Mouse (Mus musculus) left cerebral cortex, adult 8-10 months (tissue): ENCODE measurements around the gene Grm1. TPM values are rescaled to one million over a fixed set of nuclear protein-coding genes. Genes with fewer than 3 reads are reported as not detected.

Experiments
- DNase-seq, 2 experiments: peaks; one replicate each; pipeline ENCODE4 v3.0.0; 2022; ENCODE audit warnings: low spot score in 2 of 2
- total RNA-seq, 4 experiments: library from RNA; stranded (reverse); gene quantifications; 2 replicates each; pipeline ENCODE4 v1.2.4; 2022

Grm1 gene
- total RNA-seq, 4 experiments from 2014 or later = 40.9 to 46.7 (median 43.6) TPM

DNA sequence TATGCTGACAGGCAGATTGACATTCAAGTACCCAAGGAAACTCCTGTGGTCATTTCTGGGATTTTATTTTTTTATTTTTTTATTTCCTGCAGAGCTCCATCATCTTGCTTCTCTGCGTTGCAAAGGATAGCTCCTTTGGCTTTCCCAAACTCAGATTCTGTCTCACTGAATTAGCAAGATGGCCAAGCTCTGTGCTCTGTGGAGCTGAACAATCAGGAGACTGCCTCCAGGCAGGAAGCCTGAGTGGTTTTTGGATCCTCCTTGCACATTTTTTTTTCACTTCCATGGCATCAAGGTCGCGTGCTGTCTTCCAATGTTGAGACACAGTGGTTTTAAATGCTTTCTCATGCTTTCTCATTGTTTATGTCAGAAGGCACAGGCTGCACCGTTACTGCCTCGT, 347.6 kb downstream of the Grm1 start:
- DNase-seq = no peak

DNA sequence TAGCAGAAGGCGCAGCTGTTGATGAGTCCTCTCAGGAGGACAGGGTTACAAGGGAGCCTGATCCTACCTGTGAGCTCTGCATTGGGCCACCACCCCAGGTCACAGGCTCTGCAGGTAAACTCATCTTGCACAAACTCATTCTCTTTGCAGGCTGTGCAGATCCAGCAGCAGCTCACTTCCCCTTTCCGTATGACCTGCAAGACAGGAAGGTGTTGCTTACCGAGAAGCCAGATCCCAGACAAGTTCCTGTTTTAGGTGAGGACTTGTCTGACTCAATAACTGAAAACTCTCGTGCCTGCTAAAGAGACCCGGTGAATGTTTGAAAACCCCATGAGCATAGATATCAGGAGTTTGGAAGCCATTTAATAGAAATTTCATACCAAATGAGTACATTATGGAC, 349.1 kb downstream of the Grm1 start:
- DNase-seq = no peak

DNA sequence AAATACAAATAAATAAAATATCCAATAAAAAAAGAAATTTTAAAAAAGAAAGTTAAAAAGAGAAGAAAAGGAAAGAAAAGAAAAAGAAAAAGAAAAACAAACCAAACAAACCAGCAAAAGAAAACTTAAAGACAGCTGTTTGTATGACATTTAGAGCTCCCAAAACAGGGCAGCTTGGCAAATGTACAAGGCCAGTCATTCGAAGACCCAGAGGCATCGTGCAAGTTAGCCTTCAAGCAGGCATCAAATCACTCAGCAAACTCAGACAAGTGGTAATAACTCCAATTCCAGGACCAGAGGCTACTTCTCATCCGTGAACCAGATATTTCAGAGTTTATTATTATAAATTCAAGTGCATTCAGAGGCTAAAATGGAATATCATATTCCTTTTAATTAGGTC, 355.7 kb downstream of the Grm1 start:
- DNase-seq = no peak

DNA sequence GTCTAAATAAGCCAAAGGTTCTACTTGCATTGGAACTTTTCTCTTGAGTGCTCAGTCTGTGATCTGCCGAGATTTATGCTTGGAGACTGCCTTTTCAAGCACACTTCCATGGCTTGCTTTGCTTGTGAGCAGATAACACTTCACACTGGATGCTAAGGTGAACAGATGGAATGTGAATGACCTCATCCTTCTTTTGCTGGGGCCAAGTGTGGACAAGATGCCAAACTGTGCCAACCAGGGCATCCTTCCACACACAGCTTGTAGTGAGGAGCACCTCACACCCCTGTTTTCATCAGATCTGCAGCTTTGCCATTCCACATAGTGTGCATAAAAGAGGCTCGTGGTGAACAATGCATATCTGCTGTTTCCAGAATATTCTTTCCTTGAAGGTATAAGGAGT, 371.3 kb downstream of the Grm1 start:
- no peak for DNase-seq

DNA sequence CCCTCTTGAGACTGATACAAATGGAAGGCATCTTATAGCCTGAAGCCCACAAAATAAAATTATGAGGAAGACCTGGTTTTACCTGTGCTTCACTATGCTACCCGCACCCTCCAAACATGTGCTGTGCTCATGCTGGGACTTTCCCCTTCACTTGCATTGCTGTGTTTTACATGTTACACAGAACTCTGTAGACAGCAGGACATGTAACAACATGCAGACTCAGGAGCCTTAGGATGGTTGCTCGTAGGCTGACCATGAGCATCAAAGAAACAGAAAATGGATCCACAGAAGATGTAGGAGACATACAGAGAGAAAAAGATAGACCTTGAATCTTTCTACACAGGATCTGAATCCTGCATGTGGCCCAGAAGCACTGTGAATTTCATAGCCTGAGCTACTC, 371.8 kb downstream of the Grm1 start:
- no peak for DNase-seq

DNA sequence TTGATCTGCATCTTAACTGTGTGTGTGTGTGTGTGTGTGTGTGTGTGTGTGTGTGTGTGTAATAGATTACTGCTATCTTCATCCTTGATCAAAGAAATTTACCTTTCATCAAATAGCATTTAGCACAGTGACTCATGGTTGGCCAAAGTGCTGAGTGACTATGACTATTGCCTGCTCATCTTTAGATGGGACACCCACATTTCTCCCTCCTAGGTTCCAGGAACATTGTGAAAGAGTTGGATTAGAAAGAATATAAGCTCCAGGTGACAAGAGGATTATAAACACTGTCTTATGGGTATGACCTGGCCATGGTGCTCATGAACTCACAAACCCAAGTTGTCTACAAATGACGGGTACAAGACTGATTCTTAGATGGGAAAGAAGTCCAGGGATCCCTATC, 374.1 kb downstream of the Grm1 start:
- no peak for DNase-seq

DNA sequence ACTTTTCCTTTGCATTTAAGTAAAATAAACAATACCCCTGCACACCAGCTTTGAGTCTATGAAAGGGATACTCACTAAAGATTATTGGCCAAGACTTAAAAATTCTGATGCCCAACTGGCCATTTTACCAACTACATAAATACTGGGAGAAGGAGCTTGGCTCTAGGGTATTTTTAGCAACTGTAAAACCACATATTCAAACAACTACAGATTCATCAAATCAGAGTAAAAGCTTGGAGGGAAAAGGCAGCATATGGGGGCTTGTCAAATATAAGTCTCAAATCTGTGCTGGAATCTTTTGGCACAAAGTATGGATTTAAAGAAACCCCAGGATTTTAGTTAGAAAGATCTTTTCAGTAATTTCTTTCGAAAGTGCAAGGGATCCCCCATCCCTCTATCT, 380.8 kb downstream of the Grm1 start:
- DNase-seq = no peak

DNA sequence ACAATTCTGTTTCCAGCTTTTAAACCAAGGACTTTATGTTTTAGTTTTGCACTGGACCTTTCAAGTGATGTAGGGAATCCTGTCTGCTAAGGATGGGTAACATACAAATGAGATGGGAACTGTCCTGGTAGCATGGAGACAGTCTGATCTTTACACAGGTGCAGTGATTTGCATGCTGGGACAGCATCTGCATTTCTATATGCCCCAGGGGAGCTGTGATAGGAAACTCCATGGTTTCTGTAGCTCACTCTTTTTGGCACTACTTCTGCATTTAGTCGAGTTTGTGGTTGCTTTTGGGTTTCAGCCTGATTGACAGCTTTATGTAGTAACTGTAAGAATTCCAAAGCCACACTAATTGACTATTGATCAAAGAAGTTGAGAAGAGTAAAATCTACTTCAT, 381.3 kb downstream of the Grm1 start:
- DNase-seq = no peak

DNA sequence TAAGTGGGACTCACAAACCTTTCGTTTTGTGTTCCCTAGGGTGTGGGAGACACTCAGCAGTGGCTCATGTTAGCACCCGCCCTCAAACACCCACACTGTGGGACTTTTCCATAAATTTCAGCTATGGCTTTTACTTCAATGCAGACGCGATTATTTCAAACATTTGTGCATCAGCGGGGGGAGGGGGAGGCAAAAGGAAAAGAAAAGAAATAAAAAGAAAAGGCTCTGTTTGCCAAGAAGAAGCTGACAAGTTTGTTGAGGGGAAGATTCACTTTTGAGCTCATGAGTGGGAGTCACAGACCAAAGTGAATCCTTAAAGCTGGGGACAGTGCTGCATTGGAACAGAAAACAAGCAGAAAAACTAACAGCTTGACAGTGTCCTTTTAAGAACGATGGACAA, 384.7 kb downstream of the Grm1 start:
- DNase-seq = peak in 1 of 2 experiments; percentile 31

DNA sequence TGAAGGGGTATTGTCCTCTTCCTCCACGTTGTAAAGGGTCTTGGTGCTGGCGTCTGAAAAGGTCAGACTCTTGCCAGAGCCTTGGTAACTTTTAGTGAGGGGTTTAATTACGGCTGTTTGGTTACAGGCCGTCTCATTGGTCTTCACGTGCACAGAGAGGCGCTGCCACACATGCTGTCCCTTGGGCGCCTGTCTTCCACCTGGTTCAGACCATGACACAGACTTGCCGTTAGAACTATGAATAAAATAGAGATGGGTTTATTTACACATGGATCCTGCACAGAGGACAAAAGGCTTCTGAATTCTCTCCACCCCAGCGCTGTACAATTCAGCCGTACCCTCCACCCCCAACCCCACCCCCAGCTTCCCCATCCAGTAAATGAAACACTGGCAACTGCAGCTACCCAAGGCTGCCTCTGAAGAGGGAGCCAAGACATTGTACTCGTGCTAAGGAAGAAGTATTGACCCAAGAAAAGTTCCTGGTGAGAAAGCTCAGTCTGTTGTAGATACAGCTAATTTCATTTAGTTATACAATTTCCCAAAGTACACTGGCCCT, 392.4 kb downstream of the Grm1 start:
- no peak for DNase-seq

DNA sequence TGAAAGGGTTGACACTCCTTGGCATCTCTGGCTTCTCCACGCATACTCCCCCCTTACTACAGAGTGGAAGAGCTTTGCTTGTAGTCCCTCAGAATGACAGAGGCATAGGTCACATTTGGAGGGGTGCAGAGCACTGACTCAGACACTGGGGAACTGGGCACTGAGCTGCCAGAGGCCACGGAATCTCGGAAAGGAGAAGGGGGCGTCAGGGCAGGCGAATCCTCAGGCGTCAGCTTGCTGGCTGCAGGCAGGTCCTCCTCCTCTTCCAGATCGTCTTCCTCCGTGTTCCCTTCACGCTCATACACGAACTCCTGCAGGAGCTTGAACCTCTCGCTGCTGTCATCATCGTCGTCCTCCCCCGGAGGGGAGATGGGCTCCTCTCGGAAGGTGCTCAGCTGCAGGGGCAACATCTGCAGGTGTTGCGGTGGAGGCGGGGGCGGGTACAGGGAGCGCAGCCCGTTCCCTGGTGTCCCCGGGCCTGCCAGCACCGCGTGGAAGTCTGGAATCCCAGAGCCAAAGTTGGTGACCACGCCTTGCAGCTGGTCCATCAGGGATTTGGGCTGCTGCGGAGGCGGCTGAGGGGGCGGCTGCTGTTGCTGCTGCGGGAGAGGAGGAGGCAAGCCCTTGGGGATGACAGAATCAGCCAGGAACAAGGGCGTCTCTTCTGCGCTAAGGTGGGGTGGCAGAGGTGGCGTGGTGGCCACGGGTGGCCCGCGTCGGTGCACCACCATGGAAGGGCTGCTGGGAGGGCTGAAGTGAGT, 393.1 kb downstream of the Grm1 start:
- peak; percentile 42 to 64 for DNase-seq

DNA sequence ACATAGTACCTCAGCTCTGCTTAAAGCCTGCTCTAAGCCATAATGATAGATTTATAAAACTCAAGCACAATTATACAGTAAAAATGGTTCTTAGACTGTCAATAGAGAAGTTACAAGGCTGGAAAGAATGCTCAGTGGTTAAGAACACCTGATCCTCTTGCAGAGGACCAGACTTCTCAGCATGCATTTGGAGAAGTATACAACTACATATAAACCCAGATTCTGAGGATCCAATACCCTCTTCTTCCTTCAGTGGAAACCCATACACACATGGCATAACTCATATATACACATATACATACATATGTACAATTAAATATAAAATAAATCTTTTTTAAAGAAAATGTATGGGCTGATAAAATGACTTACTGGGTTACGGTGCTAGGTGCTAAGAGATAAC, 401.1 kb downstream of the Grm1 start, which contains the start of gene Gm10944:
Gm10944 (plus strand) TSS at position 301 of the 400 bp plus-strand sequence.
- DNase-seq = no peak

DNA sequence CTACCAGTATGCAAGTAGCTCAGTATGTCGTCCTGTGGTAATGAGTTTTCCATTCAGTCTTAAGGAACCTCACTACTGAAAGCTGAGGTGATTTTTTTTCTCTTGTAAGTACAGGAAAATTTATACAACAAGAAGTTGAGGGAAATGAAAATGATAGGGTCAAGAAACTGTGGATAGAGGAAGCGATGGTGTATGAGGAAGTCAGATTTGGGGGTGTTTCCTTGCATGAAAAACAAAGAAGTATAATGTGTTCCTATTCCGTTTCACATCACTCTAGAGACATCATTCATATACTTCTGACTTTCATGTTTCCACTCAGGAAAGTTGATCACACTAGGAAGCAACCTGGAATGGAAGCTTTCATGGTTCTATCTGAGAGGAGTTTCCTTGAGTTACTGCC, 422.2 kb downstream of the Grm1 start:
- no peak for DNase-seq

DNA sequence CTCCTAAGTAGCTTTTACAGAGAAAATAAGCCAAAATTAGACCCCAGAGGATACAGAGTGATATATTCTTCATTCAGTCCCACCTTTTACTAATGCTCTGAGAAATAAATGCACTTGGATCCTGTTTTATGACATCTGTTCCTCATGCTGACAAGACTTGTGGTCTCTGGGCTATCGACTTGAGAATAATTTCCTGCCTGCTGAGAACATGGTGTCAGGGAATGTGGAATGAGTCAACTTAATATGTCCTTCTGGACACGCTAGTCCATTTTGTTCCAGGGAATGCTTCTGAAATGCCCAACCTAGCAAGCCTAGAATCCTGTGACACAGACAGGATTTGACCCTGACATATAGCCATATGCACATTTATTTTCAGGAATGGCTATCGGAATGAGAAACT, 423.0 kb downstream of the Grm1 start:
- DNase-seq = no peak

DNA sequence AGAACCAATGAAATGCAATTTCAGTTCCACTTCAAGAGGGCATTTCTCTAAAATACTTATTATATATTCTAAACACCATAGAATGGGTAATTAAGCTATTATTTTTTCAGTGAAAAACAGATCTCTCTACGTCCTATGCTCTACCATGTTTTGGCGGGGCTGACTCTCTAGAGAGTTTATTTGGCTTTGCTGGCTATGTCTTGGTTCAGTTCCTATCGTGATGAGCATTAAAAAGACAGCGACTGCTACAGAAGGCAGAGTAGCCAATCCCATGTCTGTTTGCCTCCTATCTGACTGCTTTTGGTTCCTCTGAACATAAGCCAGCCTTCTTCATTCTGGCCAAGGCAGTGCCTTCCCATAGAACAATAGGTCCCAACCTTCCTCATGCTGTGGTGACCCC, 425.5 kb downstream of the Grm1 start:
- DNase-seq = no peak

DNA sequence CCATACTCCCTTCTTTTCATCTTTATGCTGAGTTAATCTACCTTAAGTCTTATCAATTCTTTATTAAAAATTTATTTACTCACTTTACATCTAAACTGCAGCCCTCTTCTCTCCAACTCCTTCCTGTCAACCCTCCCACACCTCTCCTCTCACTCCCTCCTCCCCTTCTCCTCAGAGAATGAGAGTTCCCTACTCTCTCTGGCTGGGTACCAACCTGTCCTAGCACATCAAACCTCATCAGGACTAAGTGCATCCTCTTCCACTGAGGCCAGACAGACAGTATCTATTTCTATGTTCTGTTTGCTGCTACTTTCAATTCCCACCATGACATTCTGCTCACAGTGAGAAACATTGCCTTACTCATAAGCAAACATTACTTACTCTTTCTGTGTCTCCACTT, 426.2 kb downstream of the Grm1 start:
- no peak for DNase-seq

Other genes with a start within 250 kb of the Grm1 start
- 10 to 100 TPM; 33.4 to 42.3 (median 35.9) TPM for gene Shprh, start 67.1 kb upstream of the Grm1 start, total RNA-seq
- gene Fbxo30, start 199.0 kb upstream of the Grm1 start, total RNA-seq = 10 to 100 TPM; 11.0 to 14.1 (median 12.2) TPM